Mouse (Mus musculus) stomach, embryonic 15.5 days (tissue): ENCODE measurements at regions not wholly inside any gene's neighbourhood (a gene's known extent, or its start where the extent isn't known, plus 50 kb on each side); places are given as distances from the start of the nearest gene placed in this dataset.

Source experiments
- ATAC-seq: fragments of 200-750 bp; cut with Nextera tagmentation; 2 replicates; pipeline ENCODE4 v1.8.0; 2017; ENCODE audit warnings: low read depth, moderate number of reproducible peaks, moderate TSS enrichment; ENCODE audit not compliant: insufficient read depth, low FRiP score
- H3K27ac ChIP-seq: fragments of 300-500 bp; sonication (generic); 2 replicates; pipeline ENCODE4 v1.5.1; 2015; ENCODE audit warnings: mild to moderate bottlenecking, inconsistent platforms
- H3K27me3 ChIP-seq: fragments of 300-500 bp; sonication (generic); replicated peaks from 2 replicates; pipeline ENCODE4 v1.6.1; 2015; ENCODE audit warnings: inconsistent platforms
- H3K36me3 ChIP-seq: fragments of 300-500 bp; sonication (generic); 2 replicates; pipeline ENCODE4 v1.6.1; 2015; ENCODE audit warnings: inconsistent platforms
- H3K4me1 ChIP-seq: fragments of 300-500 bp; sonication (generic); 2 replicates; pipeline ENCODE4 v1.6.1; 2015; ENCODE audit warnings: inconsistent platforms
- H3K4me2 ChIP-seq: fragments of 300-500 bp; sonication (generic); 2 replicates; pipeline ENCODE4 v1.6.1; 2015; ENCODE audit warnings: mild to moderate bottlenecking, inconsistent platforms
- H3K4me3 ChIP-seq: fragments of 300-500 bp; sonication (generic); replicated peaks from 2 replicates; pipeline ENCODE4 v1.5.1; 2015; ENCODE audit warnings: inconsistent platforms
- H3K9ac ChIP-seq: fragments of 300-500 bp; sonication (generic); 2 replicates; pipeline ENCODE4 v1.6.1; 2015; ENCODE audit warnings: inconsistent platforms
- H3K9me3 ChIP-seq: fragments of 300-500 bp; sonication (generic); 2 replicates; pipeline ENCODE4 v1.6.1; 2016; ENCODE audit warnings: inconsistent platforms
- WGBS: fragments of 180-500 bp; shearing (Covaris S2); methylation state at CpG from one replicate; pipeline ENCODE4 v1.1.7; 2015; 5-methylcytosine and 5-hydroxymethylcytosine counted together

DNA sequence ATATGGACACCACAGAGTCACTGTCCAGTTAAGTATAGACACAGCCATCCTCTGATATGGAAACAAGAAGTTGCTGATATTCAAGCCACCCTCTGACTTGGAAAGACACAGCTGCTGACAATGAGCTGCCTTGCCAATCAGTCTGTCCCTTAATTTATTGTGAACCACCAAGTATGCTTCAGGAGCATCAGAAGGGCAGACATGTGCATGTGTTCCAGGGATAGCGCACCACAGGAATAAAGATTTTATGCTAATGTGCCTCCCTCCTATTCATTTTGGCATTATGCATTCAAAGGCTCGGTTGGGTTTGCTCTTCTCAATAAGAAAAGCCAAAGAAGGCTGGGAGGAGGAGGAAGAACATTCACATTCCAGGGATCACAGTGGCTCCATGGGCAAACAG lies 120.0 kb upstream of the Tmtc1 start:
- 81% methylated on average over 2 of the region's 2 CpGs for WGBS
- Histone ChIP-seq H3K4me3 (no peak overlapping the region), H3K9me3 (no peaks in the 10 kb centered on the region), H3K4me1 (no peaks in the 10 kb centered on the region), H3K27me3 (no peaks in the 10 kb centered on the region), H3K27ac (no peak overlapping the region), H3K9ac (no peak overlapping the region), H3K36me3 (no peaks in the 10 kb centered on the region), H3K4me2 (no peak overlapping the region)
- no peak for ATAC-seq

GRCm38 (mm10) chr6:148562206-148562708 lies 118.1 kb upstream of the Tmtc1 start:
- Histone ChIP-seq H3K27me3 (no peaks in the 10 kb centered on the region), H3K4me2 (no peak overlapping the region), H3K27ac (no peak overlapping the region), H3K4me1 (no peaks in the 10 kb centered on the region), H3K4me3 (no peak overlapping the region), H3K36me3 (no peaks in the 10 kb centered on the region), H3K9ac (no peak overlapping the region), H3K9me3 (no peaks in the 10 kb centered on the region)
- 22% methylated on average over 2 of the region's 2 CpGs for WGBS
- no peak for ATAC-seq

GRCm38 (mm10) chr6:148556484-148556871 lies 112.3 kb upstream of the Tmtc1 start:
- WGBS, result 55% methylated on average over 2 of the region's 2 CpGs
- no peak for ATAC-seq
- peak overlapping the region; percentile 93 for H3K27ac ChIP-seq
- no peak overlapping the region for H3K4me3 ChIP-seq
- H3K9me3 ChIP-seq, result no peaks in the 10 kb centered on the region
- peak overlapping the region; percentile 10; the same call in 1 of the 2 replicates for H3K4me2 ChIP-seq
- H3K4me1 ChIP-seq, result peaks cover 3% of the 10 kb centered on the region; the same call in 1 of the 2 replicates
- no peaks in the 10 kb centered on the region for H3K27me3 ChIP-seq
- no peak overlapping the region for H3K9ac ChIP-seq
- H3K36me3 ChIP-seq, result no peaks in the 10 kb centered on the region

GRCm38 (mm10) chr6:148555651-148556483 lies 111.7 kb upstream of the Tmtc1 start:
- Histone ChIP-seq H3K36me3 (no peaks in the 10 kb centered on the region), H3K27ac (peak overlapping the region; percentile 93), H3K4me2 (no peak overlapping the region), H3K4me3 (no peak overlapping the region), H3K27me3 (no peaks in the 10 kb centered on the region), H3K9me3 (no peaks in the 10 kb centered on the region), H3K9ac (no peak overlapping the region), H3K4me1 (peaks cover 3% of the 10 kb centered on the region; the same call in 1 of the 2 replicates)
- ATAC-seq, result peak; percentile 54; the same call in 1 of the 2 replicates
- 42% methylated on average over 5 of the region's 5 CpGs for WGBS

DNA sequence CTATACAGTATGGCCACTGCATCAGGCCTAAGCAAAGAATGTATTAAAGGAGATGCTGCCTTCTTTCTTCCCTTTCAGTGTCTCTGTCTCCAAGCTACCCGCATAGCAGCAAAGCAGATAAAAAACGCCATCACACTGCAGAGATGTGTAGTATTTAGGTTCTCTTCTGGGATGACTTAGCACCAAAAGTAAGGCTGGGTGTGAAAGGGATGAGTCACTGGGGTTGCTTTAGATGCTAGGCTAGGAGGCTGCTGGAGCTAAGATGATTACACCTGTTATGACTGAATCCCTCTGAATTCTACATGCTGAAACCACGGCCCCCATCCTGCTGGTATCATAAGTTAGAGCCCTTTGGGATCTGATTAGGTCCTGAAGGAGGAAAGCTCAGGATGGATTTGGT lies 110.3 kb upstream of the Tmtc1 start:
- H3K27ac ChIP-seq, result no peak overlapping the region
- WGBS, result 88% methylated on average over 3 of the region's 3 CpGs
- no peak overlapping the region for H3K9ac ChIP-seq

GRCm38 (mm10) chr6:148553616-148554015 lies 109.4 kb upstream of the Tmtc1 start:
- Histone ChIP-seq H3K9me3 (no peaks in the 10 kb centered on the region), H3K27ac (no peak overlapping the region), H3K4me1 (peaks cover 3% of the 10 kb centered on the region; the same call in 1 of the 2 replicates), H3K36me3 (no peaks in the 10 kb centered on the region), H3K27me3 (no peaks in the 10 kb centered on the region), H3K4me3 (no peak overlapping the region), H3K4me2 (no peak overlapping the region), H3K9ac (no peak overlapping the region)
- ATAC-seq, result no peak
- 71% methylated on average over 5 of the region's 5 CpGs for WGBS

More for the DNA sequence above, 110.3 kb upstream of the Tmtc1 start:
- Histone ChIP-seq H3K4me1 (peaks cover 3% of the 10 kb centered on the region; the same call in 1 of the 2 replicates), H3K27me3 (no peaks in the 10 kb centered on the region), H3K4me2 (no peak overlapping the region), H3K9me3 (no peaks in the 10 kb centered on the region), H3K4me3 (no peak overlapping the region), H3K36me3 (no peaks in the 10 kb centered on the region)
- no peak for ATAC-seq

- no peaks in the 10 kb centered on the region for H3K27me3 ChIP-seq
- no peaks in the 10 kb centered on the region for H3K9me3 ChIP-seq
- no peak for ATAC-seq
- H3K27ac ChIP-seq, result no peak overlapping the region
- WGBS, result 41% methylated on average over 3 of the region's 3 CpGs
- peaks cover 5% of the 10 kb centered on the region; the same call in 1 of the 2 replicates for H3K4me1 ChIP-seq
- no peak overlapping the region for H3K4me3 ChIP-seq
- no peak overlapping the region for H3K4me2 ChIP-seq
- H3K36me3 ChIP-seq, result no peaks in the 10 kb centered on the region
- no peak overlapping the region for H3K9ac ChIP-seq
Observed at GRCm38 (mm10) chr6:148551097-148551496, 106.9 kb upstream of the Tmtc1 start.

- ATAC-seq, result peak; percentile 80
- no peaks in the 10 kb centered on the region for H3K27me3 ChIP-seq
- no peak overlapping the region for H3K4me3 ChIP-seq
- no peak overlapping the region for H3K9ac ChIP-seq
- no peak overlapping the region for H3K27ac ChIP-seq
- no peak overlapping the region for H3K4me2 ChIP-seq
- no peaks in the 10 kb centered on the region for H3K36me3 ChIP-seq
- H3K9me3 ChIP-seq, result no peaks in the 10 kb centered on the region
- 34% methylated on average over 2 of the region's 2 CpGs for WGBS
- H3K4me1 ChIP-seq, result peaks cover 2% of the 10 kb centered on the region; the same call in 1 of the 2 replicates
Observed at GRCm38 (mm10) chr6:148548138-148548778, 104.1 kb upstream of the Tmtc1 start.

DNA sequence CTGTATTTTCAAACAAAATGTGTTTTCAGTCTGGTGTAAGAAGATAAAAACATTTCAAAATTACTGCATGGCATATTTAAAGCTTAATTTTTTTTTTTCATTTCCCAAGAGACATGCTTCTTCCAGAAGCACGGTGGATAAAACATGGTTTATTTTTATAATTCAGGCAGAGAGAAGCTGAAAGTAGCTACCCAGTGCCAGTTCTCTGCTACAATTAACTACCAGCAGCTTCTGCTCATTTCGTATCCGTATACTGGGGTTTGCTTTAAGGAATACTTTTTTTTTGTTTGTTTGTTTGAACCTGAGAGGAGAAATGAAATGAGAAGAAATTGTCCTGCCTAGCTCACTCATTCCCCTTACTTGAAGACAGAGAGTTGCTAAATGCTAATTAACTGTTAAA lies 98.9 kb upstream of the Tmtc1 start:
- ATAC-seq, result no peak
- no peaks in the 10 kb centered on the region for H3K27me3 ChIP-seq
- peaks cover under 1% of the 10 kb centered on the region; the same call in 1 of the 2 replicates for H3K4me1 ChIP-seq
- no peaks in the 10 kb centered on the region for H3K36me3 ChIP-seq
- H3K4me2 ChIP-seq, result no peak overlapping the region
- WGBS, result 62% methylated on average over 3 of the region's 3 CpGs
- no peak overlapping the region for H3K9ac ChIP-seq
- H3K4me3 ChIP-seq, result no peak overlapping the region
- H3K27ac ChIP-seq, result no peak overlapping the region
- no peaks in the 10 kb centered on the region for H3K9me3 ChIP-seq

- Histone ChIP-seq H3K27me3 (no peaks in the 10 kb centered on the region), H3K4me3 (no peak overlapping the region), H3K27ac (no peak overlapping the region), H3K9ac (no peak overlapping the region), H3K9me3 (no peaks in the 10 kb centered on the region), H3K4me1 (no peaks in the 10 kb centered on the region), H3K36me3 (no peaks in the 10 kb centered on the region), H3K4me2 (no peak overlapping the region)
- ATAC-seq, result no peak
- 85% methylated on average over 2 of the region's 2 CpGs for WGBS
Observed at GRCm38 (mm10) chr6:148541981-148542380, 97.8 kb upstream of the Tmtc1 start.

GRCm38 (mm10) chr6:148539207-148539960 lies 95.2 kb upstream of the Tmtc1 start:
- Histone ChIP-seq H3K4me1 (no peaks in the 10 kb centered on the region), H3K9me3 (no peaks in the 10 kb centered on the region), H3K27me3 (no peaks in the 10 kb centered on the region), H3K4me2 (no peak overlapping the region), H3K9ac (no peak overlapping the region), H3K27ac (no peak overlapping the region), H3K36me3 (no peaks in the 10 kb centered on the region), H3K4me3 (no peak overlapping the region)
- ATAC-seq, result no peak
- WGBS, result 40% methylated on average over 4 of the region's 4 CpGs
